Mouse (Mus musculus): ENCODE data around the gene Rpl35.
A peak's percentile ranks its signal among the peaks of the same experiment; 100 is the strongest.

The Rpl35 gene

GRCm38 (mm10) chr2:38992452-38992851 is 13.0 kb downstream of the Rpl35 start:
- no peak for DNase-seq

- no peak for DNase-seq
Measured at GRCm38 (mm10) chr2:38992004-38992403, 13.4 kb downstream of the Rpl35 start.

GRCm38 (mm10) chr2:38988929-38989328 is 16.5 kb downstream of the Rpl35 start:
- DNase-seq: no peak

GRCm38 (mm10) chr2:38987803-38988510 is 17.5 kb downstream of the Rpl35 start:
- DNase-seq: no peak

- DNase-seq: no peak
Measured at GRCm38 (mm10) chr2:38987371-38987770, 18.1 kb downstream of the Rpl35 start.

- DNase-seq: peak; percentile 59
Measured at GRCm38 (mm10) chr2:38986580-38986979, 18.8 kb downstream of the Rpl35 start.

GRCm38 (mm10) chr2:38983456-38983855 is 22.0 kb downstream of the Rpl35 start:
- no peak for DNase-seq

GRCm38 (mm10) chr2:38977837-38978236 is 27.6 kb downstream of the Rpl35 start:
- DNase-seq: no peak

- no peak for DNase-seq
Measured at GRCm38 (mm10) chr2:38975941-38976805, 29.3 kb downstream of the Rpl35 start.

GRCm38 (mm10) chr2:38975181-38975580 is 30.2 kb downstream of the Rpl35 start:
- no peak for DNase-seq

- DNase-seq: no peak
Measured at GRCm38 (mm10) chr2:38974171-38974570, 31.3 kb downstream of the Rpl35 start.

GRCm38 (mm10) chr2:38973701-38974100 is 31.7 kb downstream of the Rpl35 start:
- peak; percentile 38 for DNase-seq

- no peak for DNase-seq
Measured at GRCm38 (mm10) chr2:38973223-38973622, 32.2 kb downstream of the Rpl35 start.

- no peak for DNase-seq
Measured at GRCm38 (mm10) chr2:38970057-38970456, 35.4 kb downstream of the Rpl35 start.

GRCm38 (mm10) chr2:38969650-38970049 is 35.8 kb downstream of the Rpl35 start:
- no peak for DNase-seq

GRCm38 (mm10) chr2:38964198-38964597 is 41.2 kb downstream of the Rpl35 start:
- DNase-seq: no peak

GRCm38 (mm10) chr2:38957671-38958223 is 47.7 kb downstream of the Rpl35 start:
- DNase-seq: no peak

GRCm38 (mm10) chr2:38956062-38956461 is 49.4 kb downstream of the Rpl35 start:
- DNase-seq: no peak

GRCm38 (mm10) chr2:38953152-38953883 is 52.1 kb downstream of the Rpl35 start:
- DNase-seq: no peak
